Mouse (Mus musculus): Measurements from ENCODE around the gene Phxr2.

- no peak for TF ChIP-seq POLR2A (IDR thresholded peaks at IDR 0.05; ENCODE audit: low read depth, low read length)
- no peak for TF ChIP-seq CTCF (IDR thresholded peaks at IDR 0.05; ENCODE audit: extremely low read depth, insufficient read length, insufficient replicate concordance, low read depth, low read length)
Observed at GRCm38 (mm10) chr10:99114295-99114694, 11.8 kb downstream of the Phxr2 start.
